Mouse (Mus musculus) bone marrow, adult 2 months (tissue): Measurements from ENCODE around the gene Dclk1. TPM values are rescaled to one million over a fixed set of nuclear protein-coding genes. Genes with fewer than 3 reads are reported as not detected.

Experiments
- H3K27ac ChIP-seq: fragments of 200-500 bp; 2 replicates; pipeline ENCODE4 v1.5.1; 2012; ENCODE audit warnings: low read depth, mild to moderate bottlenecking, control low read depth, inconsistent platforms, low read length; ENCODE audit not compliant: control insufficient read depth, poor library complexity, insufficient read depth
- H3K4me1 ChIP-seq: fragments of 200-500 bp; 2 replicates; pipeline ENCODE4 v1.6.1; 2011; ENCODE audit warnings: low read length; ENCODE audit not compliant: control insufficient read depth, insufficient read depth
- H3K4me3 ChIP-seq: fragments of 200-500 bp; replicated peaks from 2 replicates; pipeline ENCODE3; 2011; ENCODE audit warnings: mild to moderate bottlenecking, low read depth, low read length, control low read depth; ENCODE audit not compliant: control insufficient read depth
- CTCF ChIP-seq: fragments of 200-500 bp; IDR thresholded peaks from 2 replicates; pipeline ENCODE4 v1.5.1; 2011; ENCODE audit warnings: low read length, control low read depth; ENCODE audit not compliant: control insufficient read depth, insufficient read depth
- POLR2A ChIP-seq: fragments of 200-500 bp; IDR thresholded peaks from 2 replicates; pipeline ENCODE4 v1.6.1; 2011; ENCODE audit warnings: low read depth, mild to moderate bottlenecking, control low read depth, low read length, borderline replicate concordance; ENCODE audit not compliant: control insufficient read depth
- WGBS: fragments of 180-500 bp; shearing (Covaris S2); methylation state at CpG from one replicate; pipeline ENCODE4 v1.1.7; 2018; 5-methylcytosine and 5-hydroxymethylcytosine counted together
- polyA plus RNA-seq: library from polyadenylated mRNA; stranded (reverse); fragments of >200 nt; gene quantifications from 2 replicates; pipeline ENCODE4 v1.2.4, GENCODE M21; 2011; ENCODE audit warnings: low replicate concordance; ENCODE audit not compliant: missing spikeins, insufficient read depth, insufficient read length

Gene Dclk1
- polyA plus RNA-seq, 1 experiment, result 4.4 TPM

DNA sequence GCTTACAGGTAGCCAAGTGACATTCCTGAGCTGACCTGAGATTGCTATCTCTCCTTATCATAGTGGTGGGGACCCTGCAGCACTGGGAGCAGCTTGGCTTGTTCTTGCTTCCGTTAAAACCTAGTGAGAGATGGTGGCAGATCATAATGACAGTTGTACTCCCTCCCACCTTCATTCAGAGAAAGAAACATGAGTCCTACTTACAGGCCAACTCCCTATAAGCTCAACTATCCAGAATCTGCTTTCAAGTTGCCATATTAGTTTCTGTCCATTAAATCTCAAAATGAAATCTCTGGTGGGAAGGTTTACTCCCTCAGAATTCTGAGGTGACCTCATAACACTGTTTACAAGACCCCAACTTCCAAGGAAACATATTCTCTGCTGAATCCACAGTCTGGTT is 316.4 kb downstream of the Dclk1 start:
- Histone ChIP-seq H3K4me3 (no peak overlapping the region), H3K27ac (no peak overlapping the region; the same call in 1 of the 2 replicates), H3K4me1 (no peaks in the 10 kb centered on the region)
- 73% methylated on average over 1 of the region's 1 CpGs for WGBS
- no peak for TF ChIP-seq POLR2A
- TF ChIP-seq CTCF, result no peak

DNA sequence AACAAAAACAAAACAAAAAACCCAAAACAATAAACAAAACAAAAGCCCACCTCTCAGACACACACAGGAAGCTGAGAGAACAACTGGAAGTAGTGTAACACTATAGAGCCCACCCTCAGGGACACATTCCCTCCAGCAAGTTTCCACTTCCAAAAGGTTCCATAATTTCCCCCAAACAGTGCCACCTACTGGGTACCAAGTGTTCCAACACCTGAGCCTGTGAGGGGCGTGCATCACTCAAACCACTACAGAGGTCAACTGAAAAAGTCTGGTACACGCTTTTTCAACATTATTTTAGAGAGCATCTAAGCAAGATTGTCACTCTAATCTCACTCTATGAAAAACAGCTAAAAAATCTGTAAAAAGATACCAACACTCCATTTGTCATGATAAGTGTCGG is 325.3 kb downstream of the Dclk1 start:
- H3K4me3 ChIP-seq, result no peak overlapping the region
- H3K27ac ChIP-seq, result no peak overlapping the region
- WGBS, result 73% methylated on average over 3 of the region's 3 CpGs
- TF ChIP-seq CTCF (no peak), POLR2A (no peak)
- no peaks in the 10 kb centered on the region for H3K4me1 ChIP-seq

DNA sequence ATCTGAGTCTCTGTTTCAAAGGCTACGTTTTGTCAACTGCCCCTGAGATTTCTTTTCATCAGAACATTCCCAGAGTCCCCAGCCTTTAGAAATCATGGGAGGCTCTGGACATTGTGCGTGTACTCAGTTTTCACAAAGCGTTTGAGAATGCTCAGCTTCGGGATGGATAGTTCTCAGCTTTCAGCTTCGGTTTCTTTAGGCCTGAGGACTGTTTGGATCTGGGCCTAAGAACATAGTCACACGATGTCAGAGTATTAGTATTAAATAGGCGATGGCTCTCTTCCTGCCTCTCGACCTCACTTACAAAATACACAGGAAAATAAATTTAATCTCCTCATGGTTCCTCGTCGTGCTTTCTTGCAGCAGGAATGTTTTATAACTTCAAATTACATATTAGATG is 327.4 kb downstream of the Dclk1 start:
- H3K4me3 ChIP-seq, result no peak overlapping the region
- no peaks in the 10 kb centered on the region for H3K4me1 ChIP-seq
- TF ChIP-seq POLR2A (no peak), CTCF (no peak)
- no peak overlapping the region for H3K27ac ChIP-seq
- 76% methylated on average over 10 of the region's 10 CpGs for WGBS

DNA sequence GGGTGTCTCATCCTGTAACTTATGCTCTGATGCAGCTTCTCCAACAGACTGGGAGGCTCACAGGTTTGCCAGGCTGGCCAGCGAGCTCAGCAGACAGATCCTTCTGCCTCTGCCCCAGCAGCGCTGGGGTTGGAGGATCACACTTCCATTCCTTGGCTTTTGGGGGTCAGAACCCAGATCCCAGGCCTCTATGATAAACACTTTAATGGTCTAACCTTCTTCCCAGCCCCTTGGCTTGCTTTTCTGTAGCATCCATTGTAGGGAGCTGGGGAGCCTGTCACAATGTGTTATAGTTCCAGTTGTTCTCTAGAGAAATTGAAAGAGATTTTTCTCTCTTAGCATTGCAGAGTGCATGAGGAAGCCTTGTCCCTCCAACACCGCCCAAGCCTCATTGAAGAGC is 328.9 kb downstream of the Dclk1 start:
- H3K27ac ChIP-seq, result no peak overlapping the region
- no peak overlapping the region for H3K4me3 ChIP-seq
- TF ChIP-seq CTCF (no peak), POLR2A (no peak)
- WGBS, result 87% methylated on average over 3 of the region's 3 CpGs
- H3K4me1 ChIP-seq, result no peaks in the 10 kb centered on the region

DNA sequence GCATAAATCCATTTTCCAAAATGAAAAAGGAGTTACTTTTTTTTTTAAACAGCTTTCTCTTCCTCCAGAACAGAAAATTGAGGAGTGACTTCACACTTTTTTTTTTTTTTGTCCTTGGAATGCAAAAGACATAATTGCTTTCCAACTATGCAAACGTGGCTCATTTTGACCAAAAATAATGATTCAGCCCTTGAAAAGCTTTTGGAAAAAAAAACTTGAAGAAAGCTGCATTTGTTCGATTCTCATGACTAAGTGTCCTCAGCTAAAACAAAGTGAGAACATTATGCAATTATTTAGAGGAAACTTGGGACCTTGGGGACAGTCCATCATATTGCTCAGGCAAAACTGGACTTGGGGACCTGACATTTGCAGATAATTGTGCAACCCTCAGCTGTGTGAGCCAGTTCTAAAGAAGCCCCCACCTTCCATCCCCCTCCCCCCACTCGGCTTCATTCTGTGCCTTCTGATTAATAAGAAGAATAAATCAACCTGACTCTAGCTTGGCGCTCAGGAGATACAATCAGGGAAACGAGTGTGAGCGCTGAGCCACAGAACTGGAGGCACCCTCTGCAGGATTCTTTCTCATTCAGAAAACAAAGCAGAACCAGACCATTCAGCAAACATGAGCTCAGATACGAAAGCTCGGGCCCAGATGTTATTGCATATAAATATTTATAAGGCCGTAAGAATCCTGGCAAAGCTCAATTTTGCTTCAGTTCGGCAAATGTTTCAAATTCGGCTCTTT is 329.6 kb downstream of the Dclk1 start:
- WGBS, result 69% methylated on average over 11 of the region's 11 CpGs
- no peak for TF ChIP-seq CTCF
- TF ChIP-seq POLR2A, result no peak
- H3K27ac ChIP-seq, result no peak overlapping the region
- no peaks in the 10 kb centered on the region for H3K4me1 ChIP-seq
- H3K4me3 ChIP-seq, result no peak overlapping the region

DNA sequence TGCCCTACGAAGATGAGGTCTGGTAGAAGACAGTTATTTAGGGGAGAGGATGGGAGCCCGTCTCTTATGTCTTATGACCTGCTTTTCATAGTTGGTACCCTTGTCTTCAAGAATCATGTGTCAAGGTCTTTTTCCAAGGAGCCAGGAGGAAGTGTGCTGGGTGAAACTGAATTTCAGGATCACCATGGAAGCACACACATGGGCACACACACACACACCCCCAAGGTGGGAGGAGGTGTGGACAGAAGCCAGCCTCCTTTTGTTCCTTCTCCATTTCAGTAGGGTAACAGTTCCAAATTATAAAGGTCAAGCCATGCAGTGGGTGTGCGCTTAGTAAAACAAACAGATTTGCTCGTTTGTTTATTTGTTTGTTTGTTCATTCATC is 330.1 kb downstream of the Dclk1 start:
- no peak overlapping the region for H3K27ac ChIP-seq
- 78% methylated on average over 4 of the region's 4 CpGs for WGBS
- no peaks in the 10 kb centered on the region for H3K4me1 ChIP-seq
- H3K4me3 ChIP-seq, result no peak overlapping the region
- TF ChIP-seq CTCF (no peak), POLR2A (no peak)

DNA sequence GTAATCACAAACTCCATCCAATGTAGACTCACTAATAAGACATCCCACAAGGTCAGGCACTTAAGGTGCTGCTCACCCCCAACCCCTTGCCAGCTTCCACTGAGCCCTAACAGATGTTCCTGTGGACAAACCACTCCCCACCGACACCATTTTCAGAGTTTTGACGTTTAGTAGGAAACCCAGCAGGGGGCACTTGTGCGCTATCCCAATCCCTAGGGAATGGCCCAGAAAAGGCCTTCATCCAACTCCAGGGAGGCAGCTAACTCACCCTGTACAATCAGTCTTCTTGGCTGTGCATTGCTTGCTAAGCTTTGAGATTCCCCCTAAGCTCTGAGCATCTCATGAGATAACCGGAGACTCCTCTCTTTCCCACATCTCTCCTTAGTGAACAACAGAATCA is 331.8 kb downstream of the Dclk1 start:
- H3K27ac ChIP-seq, result no peak overlapping the region
- TF ChIP-seq POLR2A (no peak), CTCF (no peak)
- H3K4me1 ChIP-seq, result no peaks in the 10 kb centered on the region
- WGBS, result 61% methylated on average over 4 of the region's 4 CpGs
- no peak overlapping the region for H3K4me3 ChIP-seq

DNA sequence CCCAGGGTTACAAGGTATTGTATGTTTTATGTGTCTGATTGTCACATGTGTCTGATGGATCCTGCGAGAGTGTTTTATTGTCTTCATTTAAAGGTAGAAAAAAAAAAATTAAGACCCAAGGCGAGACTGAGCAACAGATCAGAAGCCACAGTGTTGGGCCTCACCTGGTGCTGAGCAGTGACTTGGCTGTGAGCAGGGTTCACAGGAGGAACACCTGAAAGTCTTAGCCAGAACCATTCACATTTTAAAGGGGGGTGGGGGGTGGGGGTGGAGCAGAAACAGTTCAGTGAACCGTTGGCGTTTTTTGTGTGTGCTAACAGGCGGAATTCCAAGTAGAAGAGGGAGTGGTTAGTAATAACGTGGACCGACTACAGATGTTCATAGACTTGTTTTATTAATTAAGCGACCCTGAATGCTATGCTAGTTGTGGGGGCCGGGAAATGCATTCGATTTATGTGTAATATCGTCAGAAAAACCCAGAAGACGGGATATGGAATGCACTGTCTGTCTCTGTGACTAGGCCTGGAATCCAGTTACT is 345.3 kb downstream of the Dclk1 start:
- H3K27ac ChIP-seq, result no peak overlapping the region
- TF ChIP-seq POLR2A, result no peak
- TF ChIP-seq CTCF, result no peak
- H3K4me3 ChIP-seq, result no peak overlapping the region
- WGBS, result 79% methylated on average over 12 of the region's 12 CpGs
- no peaks in the 10 kb centered on the region for H3K4me1 ChIP-seq
